Mouse (Mus musculus) myocyte (in vitro differentiated cells): ENCODE results near the gene Vax1.

Experiments
- CEBPB ChIP-seq: IDR thresholded peaks from 2 replicates; pipeline ENCODE4 v1.6.1; 2011; ENCODE audit warnings: mild to moderate bottlenecking, moderate library complexity; ENCODE audit not compliant: poor library complexity, insufficient read depth, severe bottlenecking
- E2F4 ChIP-seq: IDR thresholded peaks from one replicate; pipeline ENCODE4 v1.6.1; 2011; ENCODE audit warnings: mild to moderate bottlenecking, control low read depth, moderate library complexity; ENCODE audit not compliant: insufficient read depth
- MAX ChIP-seq: IDR thresholded peaks from one replicate; pipeline ENCODE4 v1.6.1; 2011; ENCODE audit warnings: low read depth, mild to moderate bottlenecking, control low read depth
- MYOG ChIP-seq, 3 experiments: IDR thresholded peaks; one replicate each; pipeline ENCODE4 v1.6.1; 2011; ENCODE audit warnings: control low read depth in 2 of 3, low read depth in 2 of 3, mild to moderate bottlenecking in 2 of 3; ENCODE audit not compliant: insufficient read length in 2 of 3, control insufficient read depth in 1 of 3, insufficient read depth in 1 of 3
- POLR2A ChIP-seq: IDR thresholded peaks from one replicate; pipeline ENCODE4 v1.6.1; 2011; ENCODE audit warnings: low read depth, mild to moderate bottlenecking, control low read depth, moderate library complexity; ENCODE audit not compliant: insufficient read length
- POLR2AphosphoS2 ChIP-seq: IDR thresholded peaks from one replicate; pipeline ENCODE4 v1.6.1; 2011; ENCODE audit warnings: low read depth, control low read depth; ENCODE audit not compliant: insufficient read length
- TCF12 ChIP-seq: IDR thresholded peaks from one replicate; pipeline ENCODE4 v1.6.1; 2011; ENCODE audit warnings: mild to moderate bottlenecking, control low read depth; ENCODE audit not compliant: poor library complexity, insufficient read depth, severe bottlenecking
- TCF3 ChIP-seq: IDR thresholded peaks from one replicate; pipeline ENCODE4 v1.6.1; 2011; ENCODE audit warnings: low read depth, control low read depth; ENCODE audit not compliant: insufficient read length
- USF1 ChIP-seq: IDR thresholded peaks from one replicate; pipeline ENCODE4 v1.6.1; 2011; ENCODE audit warnings: low read depth, mild to moderate bottlenecking, control low read depth, moderate library complexity

DNA sequence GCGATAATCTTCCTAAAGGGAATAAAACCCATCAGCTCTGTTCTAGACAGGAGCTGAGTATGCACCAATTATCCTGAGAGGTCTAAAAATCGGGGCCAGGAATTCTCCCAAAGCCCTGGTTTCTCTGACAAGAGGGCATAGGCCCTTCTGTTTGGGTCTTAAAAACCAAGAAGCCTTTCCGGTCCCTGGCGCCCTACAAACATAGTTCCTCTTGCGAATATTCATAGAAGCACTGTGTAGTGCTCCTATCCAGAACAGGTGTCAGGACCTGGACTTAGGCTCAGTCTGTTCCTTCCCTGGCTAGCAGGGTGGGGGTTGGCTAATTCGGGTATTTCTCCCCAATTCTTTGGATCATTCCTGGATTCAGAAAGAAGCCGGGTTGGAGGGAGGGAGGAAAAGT, 4.3 kb downstream of the Vax1 start:
- no peak for TF ChIP-seq POLR2A
- TF ChIP-seq TCF3 = no peak
- TF ChIP-seq TCF12 = no peak
- TF ChIP-seq MYOG (IDR thresholded peaks at IDR 0.05; ENCODE audit: control insufficient read depth in 1 of 3, insufficient read depth in 1 of 3, insufficient read length in 2 of 3, low read depth in 2 of 3) = no peak
- TF ChIP-seq CEBPB = no peak
- TF ChIP-seq POLR2AphosphoS2 = no peak
- TF ChIP-seq MAX = no peak
- TF ChIP-seq E2F4 = no peak
- no peak for TF ChIP-seq USF1
